Mouse (Mus musculus) subcutaneous adipose tissue, adult 2 months (tissue): ENCODE data around the gene Ugt3a2. TPM values are rescaled to one million over a fixed set of nuclear protein-coding genes. Genes with fewer than 3 reads are reported as not detected.

Experiments
- polyA plus RNA-seq: library from polyadenylated mRNA; depleted of rRNA; stranded (reverse); fragments of >200 nt; gene quantifications from 2 replicates; pipeline ENCODE4 v1.2.3, GENCODE M21; 2012; ENCODE audit warnings: low replicate concordance; rRNA removed

Ugt3a2 gene
- polyA plus RNA-seq = 0.78 and 4.8 TPM in 2 replicates

DNA sequence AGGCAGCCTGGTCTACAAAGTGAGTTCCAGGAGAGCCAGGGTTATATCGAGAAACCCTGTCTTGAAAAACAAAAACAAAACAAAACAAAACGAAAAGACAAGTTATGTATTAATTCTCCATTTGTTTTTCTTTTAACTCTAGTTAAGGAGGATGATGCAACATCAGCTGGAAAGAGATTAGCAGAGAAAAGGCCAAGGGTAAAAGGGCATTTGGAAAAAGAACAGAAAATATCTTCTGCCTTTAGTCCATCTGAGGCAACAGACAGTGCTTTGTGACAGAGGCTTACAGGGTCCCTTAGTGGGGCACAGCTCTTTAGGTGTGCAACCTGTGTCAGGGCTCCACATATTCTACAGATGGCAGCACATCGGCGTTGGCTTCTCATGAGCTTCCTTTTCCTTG lies at the start of gene Ugt3a2:
Gene Ugt3a2 (plus strand): TSS at position 210 of the 400 bp plus-strand sequence.

Other genes starting within 250 kb of the Ugt3a2 start
- 5.3 and 9.6 TPM in 2 replicates for gene Lmbrd2, start 195.0 kb upstream of the Ugt3a2 start, polyA plus RNA-seq
- gene Skp2, start 180.1 kb upstream of the Ugt3a2 start, polyA plus RNA-seq = 0.29 and 5.1 TPM in 2 replicates
- not detected in 2 replicates for gene Ugt3a1, start 58.7 kb upstream of the Ugt3a2 start, polyA plus RNA-seq
- 0.21 and 2.5 TPM in 2 replicates for gene Capsl, start 100.5 kb downstream of the Ugt3a2 start, polyA plus RNA-seq
- gene Il7r, start 194.6 kb downstream of the Ugt3a2 start, polyA plus RNA-seq = 0.40 and 0.42 TPM in 2 replicates